Mouse (Mus musculus) cortical plate, adult 2 months (tissue): Measurements from ENCODE around the gene Dnah7c. TPM values are rescaled to one million over a fixed set of nuclear protein-coding genes. Genes with fewer than 3 reads are reported as not detected.

Source experiments
- H3K27ac ChIP-seq: fragments of 200-500 bp; 2 replicates; pipeline ENCODE4 v1.5.1; 2012; ENCODE audit warnings: low read length, control low read depth, inconsistent platforms; ENCODE audit not compliant: insufficient read depth
- H3K4me1 ChIP-seq: fragments of 200-500 bp; 2 replicates; pipeline ENCODE4 v1.6.1; 2011; ENCODE audit warnings: low read length; ENCODE audit not compliant: control insufficient read depth, insufficient read depth
- H3K4me3 ChIP-seq: fragments of 200-500 bp; 2 replicates; pipeline ENCODE4 v1.5.1; 2011; ENCODE audit warnings: mild to moderate bottlenecking, low read length, control low read depth; ENCODE audit not compliant: insufficient read depth
- CTCF ChIP-seq: fragments of 200-500 bp; IDR thresholded peaks from 2 replicates; pipeline ENCODE4 v1.5.1; 2011; ENCODE audit warnings: mild to moderate bottlenecking, control low read depth, low read length; ENCODE audit not compliant: insufficient read depth; ENCODE audit errors: extremely low read depth
- POLR2A ChIP-seq: fragments of 200-500 bp; IDR thresholded peaks from 2 replicates; pipeline ENCODE4 v1.6.1; 2011; ENCODE audit warnings: mild to moderate bottlenecking, low read length, control low read depth; ENCODE audit not compliant: insufficient read depth; ENCODE audit errors: extremely low read depth
- polyA plus RNA-seq: library from polyadenylated mRNA; depleted of rRNA; stranded (reverse); fragments of >200 nt; gene quantifications from 2 replicates; pipeline ENCODE4 v1.2.3, GENCODE M21; 2012

Gene Dnah7c
- polyA plus RNA-seq, 1 experiment: 0.44 TPM

DNA sequence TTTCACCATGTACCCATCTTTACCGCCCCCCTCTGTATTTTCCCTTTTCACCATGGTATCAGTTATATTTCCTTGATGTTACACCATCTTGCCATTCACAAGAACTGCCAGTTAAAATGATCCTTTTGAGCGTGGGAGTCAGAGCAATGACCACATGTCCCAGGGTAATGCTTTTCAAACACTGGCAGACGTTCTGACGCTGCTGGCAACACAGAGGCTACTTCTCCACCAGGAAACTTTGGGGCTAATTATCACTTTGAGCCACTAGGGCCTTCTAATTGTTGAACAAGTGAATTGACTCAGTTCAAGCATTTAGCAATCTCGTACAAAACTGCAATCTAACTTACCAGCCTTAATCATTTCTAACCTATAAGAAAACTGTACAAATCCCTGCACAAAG lies 419.8 kb downstream of the Dnah7c start:
- no peak for TF ChIP-seq CTCF
- TF ChIP-seq POLR2A: no peak
- Histone ChIP-seq H3K4me3 (no peak overlapping the region), H3K4me1 (peaks cover 6% of the 10 kb centered on the region), H3K27ac (no peak overlapping the region)

DNA sequence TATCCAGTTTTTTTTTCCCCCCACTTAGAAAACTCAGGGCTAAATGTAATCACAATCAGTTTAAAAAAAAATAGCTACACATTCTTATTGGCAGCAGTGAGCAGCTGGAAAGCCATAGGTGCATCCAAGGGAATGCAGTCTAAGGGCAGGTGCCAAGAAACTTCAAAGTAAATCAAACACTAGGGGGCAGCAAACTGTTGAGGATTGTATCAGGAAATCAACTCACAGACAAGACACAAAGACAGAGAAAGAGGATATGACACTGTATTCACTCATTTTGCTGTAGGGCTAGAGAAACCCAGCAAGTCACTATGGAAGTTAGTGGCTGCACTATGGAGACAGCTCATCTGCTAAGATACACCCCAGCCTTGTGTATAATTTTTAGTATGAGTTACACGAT lies 424.4 kb downstream of the Dnah7c start:
- TF ChIP-seq POLR2A: no peak
- TF ChIP-seq CTCF: peak; percentile 54; the same call in 1 of the 2 replicates
- H3K4me1 ChIP-seq: peaks cover 5% of the 10 kb centered on the region; the same call in 1 of the 2 replicates
- no peak overlapping the region for H3K27ac ChIP-seq
- no peak overlapping the region for H3K4me3 ChIP-seq

DNA sequence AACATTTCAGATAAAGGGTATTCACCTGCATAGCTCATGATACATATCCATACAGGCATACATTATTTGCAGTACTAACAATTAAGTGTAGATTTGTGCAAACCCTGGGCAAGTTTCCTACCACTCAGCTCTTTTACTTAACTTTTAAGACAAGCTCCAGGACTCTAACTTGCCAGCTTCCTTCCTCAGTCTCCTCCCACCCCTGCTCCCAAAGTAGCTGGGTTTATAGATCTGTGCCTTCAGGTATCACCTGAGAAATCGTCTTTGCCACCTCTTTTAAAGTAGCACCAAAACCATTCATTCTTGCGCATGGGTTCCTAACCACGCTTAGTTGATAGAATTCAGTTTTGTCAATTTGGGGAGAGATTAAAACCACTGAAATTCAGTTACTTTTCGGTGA lies 426.2 kb downstream of the Dnah7c start:
- Histone ChIP-seq H3K4me1 (peaks cover 3% of the 10 kb centered on the region; the same call in 1 of the 2 replicates), H3K27ac (0 out of 2 replicates have a peak overlapping the region, but pooled peaks have one; percentile 67), H3K4me3 (peak overlapping the region; percentile 42; the same call in 1 of the 2 replicates)
- no peak for TF ChIP-seq POLR2A
- TF ChIP-seq CTCF: no peak

DNA sequence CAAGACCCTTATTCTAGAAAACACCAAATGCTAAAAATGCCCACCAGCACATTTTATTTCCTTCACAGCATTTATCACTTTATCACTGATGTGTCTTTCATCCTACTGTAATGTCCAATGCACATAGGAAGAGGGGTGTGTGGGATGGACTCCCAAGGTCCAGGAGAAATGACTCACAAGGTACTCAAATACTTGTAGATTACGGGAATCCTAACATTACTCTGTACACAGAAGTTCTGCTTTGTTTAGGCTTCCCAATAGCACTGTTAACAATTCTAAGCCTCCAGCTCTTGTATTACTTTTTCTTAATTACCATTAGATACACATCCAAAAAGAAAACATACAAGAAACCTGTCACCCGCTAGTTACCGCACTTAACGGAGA lies 426.8 kb downstream of the Dnah7c start:
- TF ChIP-seq POLR2A (no peak), CTCF (no peak)
- Histone ChIP-seq H3K4me3 (peak overlapping the region; percentile 42), H3K4me1 (peaks cover 3% of the 10 kb centered on the region; the same call in 1 of the 2 replicates), H3K27ac (peak overlapping the region; percentile 97)

GRCm38 (mm10) chr1:46852600-46853272 lies 427.3 kb downstream of the Dnah7c start:
- peak; percentile 45; the same call in 1 of the 2 replicates for TF ChIP-seq POLR2A
- no peak for TF ChIP-seq CTCF
- Histone ChIP-seq H3K4me1 (peaks cover 3% of the 10 kb centered on the region; the same call in 1 of the 2 replicates), H3K4me3 (peak overlapping the region; percentile 42), H3K27ac (peak overlapping the region; percentile 97)

DNA sequence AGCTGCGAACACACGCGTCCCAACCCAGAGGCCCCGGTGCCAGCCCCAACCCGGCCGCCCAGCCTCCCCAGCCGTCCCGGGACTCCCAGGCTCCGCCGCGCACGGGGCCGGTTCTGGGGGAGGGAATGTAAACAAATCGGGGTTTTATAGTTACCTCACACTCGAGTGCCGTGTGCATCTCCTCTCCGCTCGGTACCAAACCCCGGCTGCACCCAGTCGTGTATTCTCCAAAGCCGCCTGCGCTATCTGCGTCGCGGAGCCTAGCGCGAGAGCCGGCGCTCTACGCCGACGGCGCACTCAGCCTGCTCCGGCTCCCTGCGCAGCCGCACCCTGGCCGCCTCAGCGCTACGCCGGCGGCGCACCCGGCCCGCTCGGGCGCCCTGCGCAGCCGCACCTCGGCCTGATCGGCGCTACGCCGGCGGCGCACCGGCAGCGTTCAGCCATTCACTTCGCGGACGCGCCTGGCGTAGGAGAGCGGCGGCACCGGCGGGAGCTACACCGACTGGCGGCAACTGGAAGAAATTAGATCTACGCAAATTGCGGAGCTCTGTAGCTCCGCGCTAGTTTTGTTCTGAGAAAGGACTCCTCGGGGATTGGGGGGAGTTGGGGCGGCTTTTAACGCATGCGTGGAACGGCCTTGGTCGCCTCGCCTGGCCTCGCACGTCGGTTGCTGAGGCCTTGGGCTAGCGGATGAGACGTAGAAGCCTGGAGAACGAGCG lies 428.1 kb downstream of the Dnah7c start:
- Histone ChIP-seq H3K27ac (peak overlapping the region; percentile 97), H3K4me3 (peak overlapping the region; percentile 42), H3K4me1 (peaks cover 3% of the 10 kb centered on the region; the same call in 1 of the 2 replicates)
- TF ChIP-seq CTCF (no peak), POLR2A (peak; percentile 88)

DNA sequence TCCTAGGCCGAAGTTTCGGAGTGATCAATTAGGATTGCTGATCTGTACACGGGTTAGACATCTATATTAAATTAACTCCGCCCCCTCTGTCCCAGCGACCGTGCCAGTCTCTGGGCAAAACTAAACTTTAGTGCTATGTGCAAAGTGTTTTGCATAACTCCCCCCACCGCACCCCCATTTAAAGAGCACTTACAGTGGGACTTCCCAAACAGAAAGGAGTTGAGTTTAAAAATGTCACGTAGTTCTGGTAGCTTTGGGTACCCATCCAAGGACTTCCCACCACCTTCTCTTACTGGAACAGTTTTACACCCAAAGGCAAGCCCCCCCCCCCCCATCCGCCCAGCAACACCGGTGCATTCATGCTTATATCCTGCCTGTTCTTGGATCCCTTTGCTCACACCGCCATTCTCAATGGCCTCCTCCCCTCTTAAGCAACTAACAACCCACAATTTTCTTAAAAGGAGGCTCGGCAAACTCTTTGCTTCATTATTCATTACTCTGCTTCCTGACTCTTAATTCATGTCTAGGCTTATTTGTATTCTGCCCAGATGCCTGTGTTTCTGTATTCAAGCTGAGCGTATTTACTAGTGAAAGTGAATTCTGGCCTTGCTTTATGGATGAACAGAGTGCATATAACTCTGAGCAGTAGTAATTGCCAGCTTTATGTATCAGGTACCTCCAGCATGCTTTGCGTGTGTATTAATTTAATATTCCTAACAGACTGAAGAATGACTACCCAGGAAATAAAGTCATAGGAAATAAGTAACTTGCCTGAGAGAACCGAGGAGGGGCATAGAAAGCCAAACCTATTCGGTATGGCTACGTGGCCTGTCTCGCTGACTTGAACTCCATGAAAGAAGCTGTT lies 428.9 kb downstream of the Dnah7c start:
- peak overlapping the region; percentile 42 for H3K4me3 ChIP-seq
- TF ChIP-seq POLR2A: no peak
- no peak for TF ChIP-seq CTCF

DNA sequence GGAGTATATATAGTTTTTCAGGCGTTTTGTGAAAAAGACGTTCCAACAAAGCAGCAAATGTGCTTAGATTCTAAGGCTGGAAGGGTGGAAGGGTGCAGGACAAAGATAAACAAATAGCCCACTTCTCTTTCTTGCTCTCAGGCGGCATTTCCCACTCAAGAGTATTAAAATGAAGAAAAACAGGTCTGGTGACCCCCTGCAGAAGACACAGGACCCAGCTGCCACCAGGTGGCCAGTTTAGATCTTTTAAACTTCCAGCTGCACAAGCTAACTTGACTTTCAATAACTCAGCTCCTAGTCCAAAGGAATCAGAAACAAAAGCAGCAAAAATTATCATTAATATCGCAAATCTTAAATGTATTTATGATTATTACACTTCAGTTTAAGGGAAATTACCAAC lies 431.1 kb downstream of the Dnah7c start:
- TF ChIP-seq POLR2A: no peak
- no peak for TF ChIP-seq CTCF
- no peak overlapping the region for H3K4me3 ChIP-seq
- H3K27ac ChIP-seq: no peak overlapping the region
- H3K4me1 ChIP-seq: peaks cover 3% of the 10 kb centered on the region; the same call in 1 of the 2 replicates

More for the DNA sequence above, 428.9 kb downstream of the Dnah7c start:
- Histone ChIP-seq H3K4me1 (peaks cover 3% of the 10 kb centered on the region; the same call in 1 of the 2 replicates), H3K27ac (peak overlapping the region; percentile 87)
